Mouse (Mus musculus): ENCODE measurements at regions not wholly inside any gene's neighbourhood (a gene's known extent, or its start where the extent isn't known, plus 50 kb on each side); places are given as distances from the start of the nearest gene placed in this dataset.
"Not testable (repeated sequence)": the region's sequence is repeated elsewhere in the genome, so short reads cannot be mapped to it uniquely, and the experiment has no call there.

- no peak for DNase-seq (ENCODE audit: low spot score)
These were observed 250.5 kb upstream of the Myo3a start for GRCm38 (mm10) chr2:21976831-21977230.

- no peak for DNase-seq (ENCODE audit: low spot score)
These were observed 247.1 kb upstream of the Myo3a start for GRCm38 (mm10) chr2:21980177-21980576.

GRCm38 (mm10) chr2:22024438-22024837, 202.9 kb upstream of the Myo3a start:
- DNase-seq (ENCODE audit: low spot score): no peak

- DNase-seq (ENCODE audit: low spot score): no peak
These were observed 200.5 kb upstream of the Myo3a start for GRCm38 (mm10) chr2:22026794-22027193.

- no peak for DNase-seq (ENCODE audit: low spot score)
These were observed 198.7 kb upstream of the Myo3a start for GRCm38 (mm10) chr2:22028569-22028968.

- DNase-seq (ENCODE audit: low spot score): no peak
These were observed 198.1 kb upstream of the Myo3a start for GRCm38 (mm10) chr2:22029022-22029803.

GRCm38 (mm10) chr2:22029804-22030194, 197.5 kb upstream of the Myo3a start:
- DNase-seq (ENCODE audit: low spot score): no peak

GRCm38 (mm10) chr2:22036841-22037240, 190.5 kb upstream of the Myo3a start:
- no peak for DNase-seq (ENCODE audit: low spot score)

GRCm38 (mm10) chr2:22038780-22039179, 188.5 kb upstream of the Myo3a start:
- no peak for DNase-seq (ENCODE audit: low spot score)

GRCm38 (mm10) chr2:22043937-22044336, 183.4 kb upstream of the Myo3a start:
- DNase-seq (ENCODE audit: low spot score): not testable (repeated sequence)

- no peak for DNase-seq (ENCODE audit: low spot score)
These were observed 182.4 kb upstream of the Myo3a start for GRCm38 (mm10) chr2:22044949-22045348.

- no peak for DNase-seq (ENCODE audit: low spot score)
These were observed 179.8 kb upstream of the Myo3a start for GRCm38 (mm10) chr2:22047465-22047864.

- no peak for DNase-seq (ENCODE audit: low spot score)
These were observed 160.8 kb upstream of the Myo3a start for GRCm38 (mm10) chr2:22066535-22066934.

- no peak for DNase-seq (ENCODE audit: low spot score)
These were observed 130.5 kb upstream of the Myo3a start for GRCm38 (mm10) chr2:22096848-22097247.

- DNase-seq (ENCODE audit: low spot score): no peak
These were observed 122.2 kb upstream of the Myo3a start for GRCm38 (mm10) chr2:22105150-22105549.

- DNase-seq (ENCODE audit: low spot score): no peak
These were observed 77.6 kb upstream of the Myo3a start for GRCm38 (mm10) chr2:22149721-22150120.

- DNase-seq (ENCODE audit: low spot score): no peak
These were observed 70.7 kb upstream of the Myo3a start for GRCm38 (mm10) chr2:22156576-22156975.

GRCm38 (mm10) chr2:22165443-22165842, 61.9 kb upstream of the Myo3a start:
- DNase-seq (ENCODE audit: low spot score): no peak

GRCm38 (mm10) chr2:22165919-22166318, 61.4 kb upstream of the Myo3a start:
- no peak for DNase-seq (ENCODE audit: low spot score)

All from gastrocnemius, adult 18-20 months (tissue).